Mouse (Mus musculus) embryonic fibroblast, embryonic 13.5 days (primary cell): ENCODE data around the gene Cstad.

Source experiments
- CTCF ChIP-seq: IDR thresholded peaks from 2 replicates; pipeline ENCODE4 v1.5.1; 2011; ENCODE audit warnings: mild to moderate bottlenecking, control low read depth, low read length, moderate library complexity, borderline replicate concordance; ENCODE audit not compliant: insufficient read depth
- POLR2A ChIP-seq: IDR thresholded peaks from 2 replicates; pipeline ENCODE4 v1.6.1; 2011; ENCODE audit warnings: low read depth, mild to moderate bottlenecking, control low read depth, low read length, moderate library complexity

DNA sequence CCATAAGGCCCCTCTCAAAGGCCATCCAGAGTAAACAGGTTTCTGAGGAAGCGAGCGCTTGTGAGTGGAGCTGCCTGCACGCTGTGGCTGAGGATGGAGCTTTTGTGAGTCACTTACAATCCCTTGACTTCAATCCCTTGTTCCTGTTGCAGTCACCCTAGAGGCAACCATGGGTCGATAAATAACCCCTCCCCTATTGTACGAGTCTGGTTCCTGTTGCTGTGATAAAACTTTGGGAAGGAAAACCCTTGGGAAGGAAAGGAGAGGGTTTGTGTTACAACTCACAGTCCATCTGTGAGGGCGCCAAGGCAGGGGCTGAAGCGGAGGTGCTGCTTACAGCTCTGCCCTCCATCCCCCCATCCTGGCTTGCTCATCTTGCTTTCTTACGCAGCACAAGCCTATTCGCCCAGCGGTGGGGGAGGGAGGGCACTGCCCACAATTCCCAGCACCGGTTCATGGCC is 45.2 kb downstream of the Cstad start:
- TF ChIP-seq CTCF: no peak
- TF ChIP-seq POLR2A: peak; percentile 29; the same call in 1 of the 2 replicates
